Mouse (Mus musculus) thymus, adult 18-20 months (tissue): ENCODE results near the gene Angptl4.
"Not testable (repeated sequence)": the region's sequence is repeated elsewhere in the genome, so short reads cannot be mapped to it uniquely, and the experiment has no call there.

Experiments
- DNase-seq, 2 experiments: peaks; one replicate each; pipeline ENCODE4 v3.0.0; 2022; ENCODE audit warnings: mixed read lengths in 2 of 2

Angptl4 gene

DNA sequence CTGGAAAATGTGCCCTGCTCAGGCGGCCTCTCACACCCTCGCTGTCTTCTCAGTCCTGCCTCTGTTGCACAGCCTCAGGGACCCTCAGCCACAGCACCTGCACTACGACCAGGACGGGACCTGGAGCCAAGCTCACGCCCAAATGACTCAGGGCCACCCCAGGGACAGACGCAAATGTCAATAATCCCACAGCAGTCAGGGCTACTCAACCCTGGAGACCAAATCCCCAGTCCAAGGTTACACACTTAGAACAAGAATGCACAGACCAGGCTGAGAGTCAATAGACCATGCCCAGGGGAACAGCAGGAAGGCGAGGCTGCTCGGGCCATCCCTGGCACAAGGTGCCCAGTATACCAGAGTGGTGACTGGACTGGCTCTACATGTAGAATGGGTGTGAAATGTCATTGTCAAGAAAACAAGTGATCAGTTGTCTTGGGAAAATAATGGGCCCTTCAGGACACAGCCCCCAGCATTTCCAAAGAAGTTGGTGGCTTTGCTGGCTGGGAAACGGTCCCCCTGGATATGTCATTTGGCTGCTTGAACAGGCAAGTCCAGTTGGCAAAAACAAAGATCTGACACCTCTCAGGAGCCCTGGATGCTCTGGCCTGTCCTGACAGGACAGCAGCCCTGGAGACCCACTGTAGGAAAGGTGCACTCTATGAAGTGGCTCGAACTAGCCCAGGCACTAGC, 26.1 kb downstream of the Angptl4 start:
- DNase-seq: no peak

DNA sequence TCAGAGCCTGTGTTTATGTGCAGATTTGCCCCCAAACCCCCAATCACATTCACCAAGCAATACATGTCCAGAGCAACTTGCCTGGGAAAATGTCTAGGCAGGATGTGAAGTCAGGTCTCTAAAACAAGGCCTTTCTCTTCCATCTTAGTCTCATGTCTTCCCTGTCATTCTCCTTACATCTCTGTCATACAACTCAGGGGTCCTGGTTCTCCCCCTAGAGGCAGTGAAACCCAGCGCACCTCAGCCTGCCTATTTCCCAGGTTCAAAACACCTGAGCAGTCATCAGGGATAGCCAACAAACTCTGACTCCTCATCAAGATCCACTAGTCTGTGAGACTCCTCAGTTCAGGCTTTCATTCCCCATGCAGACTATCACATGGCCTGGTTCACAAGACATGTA, 27.0 kb downstream of the Angptl4 start:
- DNase-seq: no peak

DNA sequence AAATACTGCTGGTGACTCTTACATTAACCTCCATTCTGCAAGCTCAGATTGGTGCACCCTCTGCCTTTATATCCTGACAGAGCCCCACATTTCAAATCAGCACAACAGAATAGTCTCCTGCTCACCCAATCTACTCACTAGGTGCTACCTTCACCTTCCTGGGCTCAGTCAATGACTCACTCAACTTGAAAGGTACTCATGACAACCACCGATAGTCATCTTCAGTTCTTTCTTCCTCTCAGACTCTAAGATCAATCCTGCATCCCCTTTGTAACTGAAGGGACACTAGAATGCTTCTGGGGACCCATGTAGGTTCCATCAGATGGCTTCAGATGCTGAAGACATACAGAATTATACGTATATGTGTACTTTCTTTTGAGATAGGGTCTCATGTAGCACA, 29.3 kb downstream of the Angptl4 start:
- DNase-seq: no peak

DNA sequence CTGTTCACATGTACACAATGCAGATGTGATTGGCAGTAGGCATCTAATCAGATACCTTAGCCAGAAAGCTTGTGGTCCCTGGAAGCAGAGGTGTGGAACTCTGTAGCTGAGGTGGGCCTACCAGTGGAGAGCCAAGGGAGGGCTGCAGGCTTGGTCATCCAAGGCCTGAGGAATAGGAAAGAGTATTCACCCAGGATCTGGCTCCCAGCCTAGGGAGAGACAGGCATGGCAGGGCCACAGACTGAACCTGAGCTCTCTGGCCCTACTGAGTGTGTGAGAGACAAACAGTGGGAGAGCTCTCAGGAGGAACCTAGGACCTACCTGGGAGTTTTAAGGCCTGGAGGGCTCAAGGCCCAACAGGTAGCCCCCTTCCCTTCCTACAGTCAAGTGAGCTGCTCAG, 30.4 kb downstream of the Angptl4 start:
- DNase-seq: no peak

DNA sequence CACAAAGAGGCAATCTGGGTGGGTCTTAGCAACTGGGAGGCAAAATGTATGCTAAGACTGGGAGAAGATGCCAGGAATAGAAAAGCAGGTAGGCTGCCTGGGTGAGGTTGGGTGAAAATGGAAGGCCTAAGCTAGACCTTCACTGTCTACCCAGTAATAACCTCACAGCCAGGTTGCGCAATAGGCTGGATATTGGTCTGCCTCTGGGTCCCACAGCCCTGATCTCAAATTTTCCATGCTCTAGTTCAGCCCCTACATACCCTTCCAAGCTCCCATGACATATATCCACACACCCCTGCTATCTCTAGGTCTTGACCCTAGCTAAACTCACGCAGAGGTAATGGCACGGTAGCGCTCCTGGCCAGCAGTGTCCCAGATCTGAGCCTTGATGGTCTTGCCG, 32.2 kb downstream of the Angptl4 start:
- no peak for DNase-seq

DNA sequence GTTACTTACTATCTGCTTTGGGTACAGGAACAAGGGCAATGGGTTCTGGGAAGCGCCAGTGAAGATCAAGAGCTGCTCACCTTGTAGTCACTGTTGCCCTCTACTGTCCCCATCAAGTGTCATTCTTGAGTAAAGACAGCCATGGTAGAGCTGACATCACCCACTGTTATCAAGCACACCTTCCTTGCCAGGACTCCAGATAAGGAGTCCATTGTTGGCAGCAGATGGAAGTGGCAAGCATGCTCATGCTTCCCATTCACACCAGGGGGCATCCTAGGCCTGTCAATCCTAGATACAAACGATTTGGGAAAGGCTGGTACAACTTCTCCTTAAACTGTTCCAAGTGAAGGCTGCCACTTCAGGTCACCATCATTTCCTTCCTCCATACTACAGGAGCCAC, 35.6 kb downstream of the Angptl4 start:
- DNase-seq: no peak

DNA sequence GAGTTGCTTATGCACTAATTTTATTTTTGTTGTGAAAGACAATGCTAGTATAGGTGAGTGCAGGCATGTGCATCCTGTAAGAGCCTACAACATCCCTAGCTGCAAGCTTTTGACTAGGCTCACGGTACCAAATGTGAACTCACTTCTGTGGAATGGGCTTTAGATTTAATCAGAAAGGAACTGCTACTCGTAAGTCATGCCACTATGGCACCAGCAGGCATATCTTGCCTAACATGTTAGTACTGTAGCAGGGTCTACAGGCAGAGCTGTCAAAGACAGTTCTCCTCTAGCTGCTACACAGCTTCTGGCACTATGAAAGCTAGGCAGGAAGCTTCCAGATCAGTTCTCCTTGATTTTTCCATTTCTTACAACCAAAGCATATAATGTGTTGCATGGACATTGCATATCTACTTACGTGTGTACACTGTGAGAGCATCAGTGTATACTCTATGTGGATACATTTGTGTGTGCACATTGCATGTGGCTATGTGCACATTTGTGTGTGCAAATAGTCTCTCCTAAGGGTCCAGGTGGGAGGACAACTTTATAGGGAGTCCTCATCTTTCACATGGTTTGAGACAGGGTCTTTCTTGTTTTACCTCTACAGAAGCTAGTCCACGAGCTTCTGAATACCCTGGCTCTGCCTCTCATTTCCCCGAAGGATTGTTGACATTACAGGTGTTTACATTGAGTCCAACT, 36.8 kb downstream of the Angptl4 start:
- no peak for DNase-seq

DNA sequence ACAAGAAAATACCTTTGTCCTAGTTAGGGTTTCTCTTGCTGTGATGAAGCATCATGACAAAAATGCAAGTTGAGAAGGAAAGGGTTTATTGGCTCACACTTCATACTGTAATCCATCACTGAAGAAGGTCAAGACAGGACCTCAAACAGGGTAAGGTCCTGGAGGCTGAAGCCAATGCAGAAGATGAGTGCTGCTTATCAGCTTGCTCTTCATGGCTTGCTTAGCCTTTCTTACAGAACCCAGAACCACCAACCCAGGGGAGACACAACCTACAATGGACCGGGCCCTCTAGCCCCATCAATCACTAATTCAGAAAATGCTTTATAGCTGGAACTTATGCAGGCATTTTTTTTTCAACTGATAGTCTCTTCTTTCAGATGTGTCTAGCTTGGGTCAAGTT, 39.2 kb downstream of the Angptl4 start:
- DNase-seq: no peak

DNA sequence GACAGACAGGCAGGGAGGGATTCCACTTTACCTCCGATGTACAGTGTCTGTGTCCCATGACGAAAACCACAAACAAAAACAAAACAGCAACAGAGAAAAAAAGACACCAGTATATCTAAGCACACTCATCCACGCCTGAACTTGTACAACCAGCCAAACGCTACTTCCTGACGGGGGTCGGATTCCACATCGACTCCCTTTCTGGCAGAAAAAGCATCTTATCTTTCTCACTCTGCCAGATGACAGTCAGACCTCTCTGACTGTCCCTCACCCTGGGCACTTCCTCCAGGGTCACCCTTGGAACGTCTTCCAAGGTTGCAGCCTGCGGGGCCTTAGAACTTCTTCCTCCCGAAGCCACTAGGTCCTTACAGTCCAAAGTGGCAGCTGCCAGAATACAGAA, 48.1 kb downstream of the Angptl4 start:
- not testable (repeated sequence) for DNase-seq

DNA sequence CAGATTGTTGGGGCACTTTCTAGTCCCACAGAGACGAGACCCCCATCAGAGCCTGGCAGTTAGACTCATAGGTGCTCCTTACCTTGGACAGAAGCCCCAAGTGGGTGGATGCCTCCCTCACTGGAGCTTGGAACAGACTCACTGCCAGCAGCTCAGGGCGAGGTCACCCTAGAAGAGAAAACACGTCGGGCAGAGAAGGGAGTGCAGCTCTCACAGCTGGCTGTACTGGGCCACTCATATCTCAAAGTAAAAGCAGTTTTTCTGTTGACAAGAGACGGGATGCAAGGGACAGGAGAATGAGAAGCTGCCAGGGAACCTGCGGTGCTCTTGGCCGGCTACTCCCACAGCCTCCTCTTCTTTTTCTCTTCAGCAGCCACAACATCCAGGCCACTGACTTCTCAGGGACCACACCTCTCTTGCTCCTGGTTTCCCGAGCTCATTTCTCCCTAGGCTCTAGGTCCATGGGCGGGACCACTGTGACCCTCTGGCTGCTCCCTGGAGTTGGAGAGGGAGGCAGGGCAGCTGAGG, 49.0 kb downstream of the Angptl4 start:
- DNase-seq: not testable (repeated sequence)

DNA sequence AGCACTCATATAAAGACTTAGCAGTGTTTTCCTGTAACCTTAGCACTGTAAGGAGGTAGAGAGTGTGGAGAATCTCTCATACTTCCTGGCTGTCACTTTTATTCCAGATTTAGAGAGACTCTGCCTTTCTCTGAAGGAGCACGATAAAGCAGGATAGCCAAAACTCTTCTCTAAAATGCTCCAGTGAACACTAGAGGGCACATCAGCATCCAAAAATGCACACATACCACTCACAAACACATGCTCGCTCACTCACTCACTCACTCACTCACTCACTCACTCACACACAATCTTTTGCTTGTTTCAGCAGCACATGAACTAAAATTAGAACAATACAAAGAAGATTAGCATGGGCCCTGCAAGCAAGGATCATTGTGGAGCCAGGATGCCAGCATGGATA, 52.4 kb downstream of the Angptl4 start:
- no peak for DNase-seq

DNA sequence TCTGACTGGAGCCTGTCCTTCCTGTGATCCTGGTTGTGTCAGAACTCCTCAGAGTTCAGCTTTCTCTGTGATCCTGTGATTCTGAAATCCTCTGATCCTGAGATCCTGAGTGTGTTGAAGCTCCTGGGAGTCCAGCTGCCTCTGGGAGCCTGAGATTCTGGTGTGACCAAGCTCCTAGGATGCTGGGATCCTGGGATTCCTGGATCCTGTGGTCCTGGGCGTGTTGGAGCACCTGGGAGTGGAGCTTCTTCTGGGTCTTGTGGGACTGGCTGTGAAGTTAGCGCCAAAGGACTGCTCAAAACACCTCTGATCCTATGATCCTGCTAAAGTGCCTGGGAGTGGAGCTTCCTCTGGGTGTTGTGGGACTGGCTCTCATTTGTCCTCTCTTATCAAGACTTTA, 53.2 kb downstream of the Angptl4 start:
- no peak for DNase-seq
